Mouse (Mus musculus): ENCODE measurements around the gene Omd.

GRCm38 (mm10) chr13:49618365-49618764 lies 36.1 kb downstream of the Omd start:
- TF ChIP-seq CTCF (IDR thresholded peaks at IDR 0.05; ENCODE audit: control insufficient read depth, insufficient read depth, insufficient read length): no peak
- TF ChIP-seq FOSL1 (IDR thresholded peaks at IDR 0.05; ENCODE audit: insufficient read depth, low read length, poor library complexity, severe bottlenecking): no peak
- TF ChIP-seq CEBPB (IDR thresholded peaks at IDR 0.05; ENCODE audit: low read depth): no peak
- TF ChIP-seq USF1 (IDR thresholded peaks at IDR 0.05; ENCODE audit: low read depth): no peak
